Mouse (Mus musculus) right cerebral cortex, postnatal 10 days (tissue): Measurements from ENCODE around the gene Ccl9.
"Not testable (repeated sequence)": the region's sequence is repeated elsewhere in the genome, so short reads cannot be mapped to it uniquely, and the experiment has no call there.

Source experiments
- DNase-seq, 2 experiments: peaks; one replicate each; pipeline ENCODE4 v3.0.0; 2021; ENCODE audit warnings: low spot score in 2 of 2

The Ccl9 gene

GRCm38 (mm10) chr11:83580699-83581232, 2.3 kb upstream of the Ccl9 start:
- DNase-seq = no peak

- no peak for DNase-seq
Observed at GRCm38 (mm10) chr11:83578999-83579398, 563 bp upstream of the Ccl9 start.

- DNase-seq = no peak
Observed at GRCm38 (mm10) chr11:83576927-83577555, 1.4 kb downstream of the Ccl9 start.

DNA sequence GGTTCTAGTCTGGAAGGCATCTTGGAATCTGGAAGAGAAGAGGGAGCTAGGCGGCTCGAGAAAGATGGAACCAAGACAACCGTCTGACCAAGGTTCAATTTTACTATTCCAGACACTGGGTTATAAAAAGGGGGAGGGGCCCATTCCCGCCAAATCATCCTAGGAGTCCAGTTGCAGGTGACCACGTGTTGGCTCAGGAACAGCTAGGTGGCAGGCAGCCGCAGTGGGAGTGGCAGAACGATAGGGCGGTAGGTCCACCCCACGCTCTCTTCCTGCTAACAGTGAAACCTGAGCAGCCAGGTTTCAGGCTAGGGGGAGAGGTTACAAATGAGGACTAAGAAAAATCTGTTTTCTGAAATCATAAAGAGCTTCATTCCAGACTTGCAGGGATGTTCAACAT, 5.6 kb downstream of the Ccl9 start:
- no peak for DNase-seq

DNA sequence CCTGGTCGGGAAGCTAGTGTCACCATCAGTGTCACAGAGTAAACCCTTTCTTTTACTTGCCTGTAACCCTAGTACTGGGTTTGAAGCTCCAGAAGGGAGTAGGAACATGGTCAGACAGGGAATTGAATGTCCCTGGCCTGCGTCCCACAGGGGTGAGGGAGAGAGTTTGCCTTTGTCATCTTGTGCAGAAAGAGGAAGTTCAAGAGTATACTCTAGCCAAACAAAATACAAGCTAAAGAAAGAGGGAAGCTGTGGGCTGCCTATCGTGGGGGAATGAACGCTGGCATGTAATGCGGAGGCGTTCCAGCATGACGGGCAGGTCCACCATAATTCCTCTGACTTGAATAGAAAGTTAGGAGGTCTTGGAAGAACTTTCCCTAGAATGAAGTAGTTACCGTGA, 6.2 kb downstream of the Ccl9 start:
- peak in 1 of 2 experiments; percentile 31 for DNase-seq

DNA sequence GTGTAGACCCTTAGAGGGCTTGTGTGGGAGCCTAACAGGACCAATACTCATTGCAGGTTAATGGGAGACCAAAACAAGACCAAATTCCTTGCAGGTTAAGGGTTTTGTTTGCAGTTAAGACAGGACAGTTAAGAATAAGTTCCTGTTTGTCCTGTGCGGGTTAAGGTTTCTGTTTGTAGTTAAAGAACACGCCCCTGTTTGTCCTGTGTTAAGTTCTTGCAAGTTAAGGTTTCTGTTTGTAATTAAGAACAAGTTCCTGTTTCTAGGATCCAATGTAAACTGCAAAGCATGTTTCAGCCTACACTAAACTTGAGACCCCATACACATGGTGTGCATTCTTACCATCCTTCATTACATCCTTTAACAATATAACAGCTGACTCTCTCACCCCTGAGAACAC, 8.2 kb downstream of the Ccl9 start:
- no peak for DNase-seq

- DNase-seq = no peak
Observed at GRCm38 (mm10) chr11:83569249-83569648, 9.2 kb downstream of the Ccl9 start.

- no peak for DNase-seq
Observed at GRCm38 (mm10) chr11:83568786-83569185, 9.7 kb downstream of the Ccl9 start.

- DNase-seq = no peak
Observed at GRCm38 (mm10) chr11:83568061-83568460, 10.4 kb downstream of the Ccl9 start.

DNA sequence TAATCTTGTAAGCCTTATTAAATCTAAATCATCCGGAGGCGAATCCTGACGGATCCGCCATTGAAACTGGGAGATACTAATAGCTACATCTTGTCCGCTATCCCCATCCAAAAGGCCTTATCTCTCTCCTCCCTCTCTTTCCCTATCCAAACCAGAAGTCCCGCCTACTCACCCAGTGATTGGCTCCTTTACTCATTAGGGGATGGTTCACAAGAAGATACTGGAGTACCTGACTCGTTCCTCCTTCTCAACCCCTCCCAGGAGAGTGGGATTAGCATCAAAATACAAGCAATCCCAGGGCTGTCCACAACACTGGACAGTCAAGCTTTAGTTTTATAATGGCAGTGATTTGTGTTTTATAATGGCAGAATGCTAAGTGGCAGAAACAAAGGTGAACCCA, 11.1 kb downstream of the Ccl9 start:
- no peak for DNase-seq

- DNase-seq = no peak
Observed at GRCm38 (mm10) chr11:83566617-83567016, 11.8 kb downstream of the Ccl9 start.

DNA sequence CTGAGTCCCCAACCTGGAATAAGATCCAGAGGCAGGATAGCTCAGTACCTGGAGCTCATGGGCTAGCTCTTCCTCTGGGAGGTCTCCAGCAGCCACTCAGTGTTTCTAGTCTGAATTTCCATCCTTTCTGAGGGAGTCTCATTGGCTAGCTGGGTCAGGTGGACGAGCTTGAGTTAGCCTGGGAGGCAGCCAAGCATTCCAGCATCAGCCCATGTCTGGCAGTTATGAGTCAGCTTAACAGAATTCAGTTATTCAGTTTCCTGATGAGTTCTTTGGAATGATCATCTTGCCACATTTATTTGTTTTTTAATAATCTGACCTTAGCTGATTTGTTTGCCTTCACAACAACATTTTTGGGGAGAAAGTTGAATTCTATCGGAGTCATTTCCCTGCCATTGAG, 14.7 kb downstream of the Ccl9 start:
- peak; percentile 36 to 39 for DNase-seq

DNA sequence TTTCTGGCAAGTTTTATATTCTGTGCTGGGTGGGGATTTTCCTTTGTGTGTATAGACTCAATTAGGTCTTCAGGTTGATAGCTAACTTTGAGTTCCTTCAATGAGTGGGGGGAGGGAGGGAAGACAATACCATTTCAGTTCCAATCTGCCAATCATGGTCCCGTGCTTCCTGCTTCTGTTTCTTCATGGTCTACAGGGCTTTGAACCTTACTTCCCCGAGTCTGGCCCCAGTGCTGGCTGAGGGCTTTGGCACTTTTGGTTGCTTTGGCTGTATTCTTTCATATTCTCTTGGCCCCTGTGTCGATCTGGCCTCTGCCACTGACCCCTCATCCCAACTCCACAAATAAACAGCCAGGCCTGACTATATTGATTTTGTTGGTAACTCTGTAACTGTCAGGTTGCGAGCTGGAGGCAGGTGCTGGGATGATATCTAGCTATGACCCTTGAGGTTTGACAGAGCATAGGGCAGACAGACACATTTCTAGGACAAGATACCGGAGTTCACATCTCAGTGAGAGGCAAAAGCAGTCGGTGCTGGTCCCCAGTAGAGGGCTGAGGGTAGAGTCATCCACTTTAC, 16.0 kb downstream of the Ccl9 start:
- DNase-seq = no peak

GRCm38 (mm10) chr11:83560405-83560804, 18.0 kb downstream of the Ccl9 start:
- no peak for DNase-seq

DNA sequence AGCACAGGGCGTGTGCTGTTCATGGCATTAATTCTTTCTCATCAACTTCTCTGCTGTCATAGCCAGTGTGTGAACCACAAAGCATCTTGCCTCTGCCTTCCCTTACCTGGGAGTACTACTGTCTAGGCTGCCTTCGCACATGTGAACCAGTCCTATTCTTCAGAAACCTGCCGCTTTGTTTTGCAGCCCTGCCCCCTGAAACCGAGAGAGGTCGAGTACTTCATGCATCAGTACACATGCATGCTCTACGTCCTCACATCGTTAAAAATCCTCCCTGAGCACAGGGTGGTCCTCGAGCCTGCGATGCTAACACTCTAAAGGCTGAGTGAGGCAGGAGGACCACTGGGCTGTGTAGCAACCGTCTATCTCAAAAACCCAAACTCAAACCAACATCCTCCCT, 21.4 kb downstream of the Ccl9 start:
- DNase-seq = no peak

DNA sequence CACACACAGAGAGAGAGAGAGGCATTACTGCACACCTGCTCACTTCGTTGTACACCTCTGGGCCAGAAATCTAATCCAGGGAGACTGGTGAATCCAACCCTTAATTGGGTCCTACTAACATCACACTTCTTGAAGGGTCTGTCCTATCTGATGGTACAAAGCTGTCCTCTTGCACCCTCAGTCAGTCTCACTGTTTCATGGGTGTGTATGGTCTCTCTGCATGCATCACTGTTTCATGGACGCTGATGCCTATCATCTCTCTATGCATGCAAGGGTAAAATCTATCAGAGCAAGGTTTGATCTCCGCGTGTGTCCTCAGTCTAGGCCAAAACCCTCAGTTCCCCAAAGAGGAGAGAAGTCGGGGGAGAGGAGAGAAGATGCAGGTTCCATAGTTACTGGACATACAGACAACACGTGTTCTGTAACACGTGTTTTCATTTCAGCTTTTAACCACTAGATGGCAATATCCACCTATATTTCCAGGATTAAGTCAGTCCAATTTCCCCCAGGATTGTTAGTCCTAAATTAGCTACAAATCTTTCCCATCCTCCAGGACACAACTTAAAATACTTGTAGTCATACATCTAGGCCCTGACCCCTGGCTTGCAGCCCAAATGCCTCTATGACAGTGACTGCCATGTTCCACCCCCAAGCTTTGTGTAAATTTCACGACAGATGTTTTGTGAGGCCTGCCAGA, 22.2 kb downstream of the Ccl9 start:
- peak; percentile 35 to 64 for DNase-seq

DNA sequence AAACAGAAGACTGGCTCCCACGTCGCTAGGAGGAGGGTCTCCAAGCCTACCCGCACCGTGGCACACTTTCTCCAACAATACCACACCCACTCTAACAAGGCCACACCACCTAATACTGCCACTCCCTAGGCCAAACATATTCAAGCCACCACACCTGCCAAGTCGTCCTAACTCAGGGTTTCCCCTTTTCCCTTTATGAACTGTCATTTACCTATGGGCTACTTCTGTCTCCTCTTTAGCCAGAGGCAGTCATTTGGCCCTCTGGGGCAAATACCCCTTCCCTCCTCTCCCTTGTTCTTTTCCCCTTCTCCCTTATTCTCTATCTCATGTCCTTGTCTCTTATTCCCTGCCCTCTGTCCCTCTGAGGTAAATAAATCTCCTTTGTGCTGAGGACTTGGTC, 26.8 kb downstream of the Ccl9 start:
- DNase-seq = no peak

- DNase-seq = not testable (repeated sequence)
Observed at GRCm38 (mm10) chr11:83551037-83551436, 27.4 kb downstream of the Ccl9 start.

DNA sequence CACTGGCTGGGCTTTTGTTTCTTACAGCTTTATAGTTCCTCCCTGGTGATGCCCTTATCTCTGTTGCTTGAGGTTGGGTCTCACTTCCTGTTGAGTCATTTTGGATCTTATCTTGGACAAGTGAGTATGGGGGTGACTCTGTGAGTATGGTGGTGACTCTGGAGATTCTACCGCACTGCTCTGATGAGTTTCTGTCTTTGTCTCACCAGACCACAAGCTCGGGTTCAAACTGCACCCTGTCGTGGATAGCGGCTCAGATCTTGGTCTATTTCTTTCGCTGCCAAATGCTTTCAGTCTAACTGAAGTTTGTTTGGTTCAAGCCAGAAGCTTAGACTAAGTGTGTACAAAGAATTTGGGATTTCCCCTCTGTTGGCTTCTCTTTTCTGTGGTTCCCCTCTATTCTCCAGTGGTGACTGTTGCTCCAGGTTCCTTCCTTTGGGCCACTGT, 28.2 kb downstream of the Ccl9 start:
- DNase-seq = no peak

DNA sequence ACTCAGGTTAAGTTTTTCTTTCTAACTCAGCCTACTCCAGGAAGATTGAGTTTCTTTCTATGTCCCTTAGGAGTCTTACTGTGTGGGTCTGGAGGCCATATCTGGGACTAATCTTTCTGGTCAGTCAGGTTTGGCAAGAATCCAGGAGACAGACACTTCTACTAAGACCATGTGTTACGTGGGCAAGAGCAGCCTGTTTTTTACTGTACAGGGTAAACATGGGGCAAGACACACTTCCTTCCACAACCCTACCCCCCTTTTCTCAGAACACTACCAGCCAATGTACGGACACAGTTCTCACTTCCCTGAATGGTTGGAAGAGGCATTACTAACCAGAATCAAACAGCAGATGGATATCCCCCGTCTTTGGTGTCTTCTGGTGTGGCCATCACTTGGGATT, 34.2 kb downstream of the Ccl9 start:
- DNase-seq = no peak

DNA sequence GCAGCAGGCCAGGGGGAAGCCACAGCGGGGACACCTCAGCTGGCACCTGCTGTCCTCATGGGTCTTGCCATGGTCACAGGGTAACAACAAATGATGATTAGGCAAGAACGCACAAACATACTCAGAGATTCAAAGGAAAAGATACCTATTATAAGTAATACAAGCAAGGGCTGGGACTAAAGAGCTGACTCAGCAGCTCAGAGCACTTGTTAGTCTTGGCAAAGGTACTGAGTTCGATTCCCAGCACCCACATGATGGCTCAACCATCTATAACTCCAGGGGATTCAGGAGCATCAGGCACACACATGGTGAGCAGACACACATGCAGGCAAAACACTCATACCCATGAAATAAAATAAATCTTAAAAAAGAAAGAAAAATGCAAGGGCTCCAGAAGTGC, 37.0 kb downstream of the Ccl9 start:
- DNase-seq = no peak

GRCm38 (mm10) chr11:83540931-83541330, 37.5 kb downstream of the Ccl9 start:
- DNase-seq = no peak

DNA sequence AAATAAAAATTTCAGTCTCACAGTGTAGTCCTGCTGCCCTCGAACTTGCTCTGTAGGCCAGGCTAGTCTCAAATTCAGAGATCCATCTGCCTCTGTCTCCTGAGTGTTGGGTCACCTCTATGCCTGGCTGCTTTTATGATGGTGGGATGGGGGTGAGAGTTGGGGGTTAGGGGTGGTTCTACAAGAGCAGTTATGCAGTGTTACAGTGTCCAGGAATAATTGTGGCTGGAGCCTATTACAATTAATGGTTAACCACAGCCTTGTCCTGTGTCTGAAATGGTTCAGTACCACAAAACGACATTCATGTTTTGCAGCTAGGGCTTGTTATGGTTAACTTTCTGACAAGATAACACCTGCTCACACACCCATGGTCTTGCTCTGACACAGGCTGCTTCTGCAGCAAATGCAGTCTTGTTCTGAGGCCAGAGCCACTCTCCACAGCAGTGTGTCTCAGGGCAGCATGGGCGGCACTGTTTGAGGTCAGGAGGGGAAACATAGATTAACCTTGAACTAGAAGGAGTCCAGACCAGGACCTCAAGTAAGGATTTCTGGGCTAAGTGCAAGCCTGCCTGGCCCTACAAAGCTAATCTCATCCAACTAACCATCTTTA, 39.6 kb downstream of the Ccl9 start:
- DNase-seq = no peak
